Mouse (Mus musculus): ENCODE data around the gene S100a3. TPM values are rescaled to one million over a fixed set of nuclear protein-coding genes. Genes with fewer than 3 reads are reported as not detected.

Gene S100a3
- polyA plus RNA-seq, 1 experiment from 2014 or later, result 1.9 TPM

- Histone ChIP-seq H3K36me3 (no peaks in the 10 kb centered on the region), H3K27ac (replicated peaks) (no peak overlapping the region), H3K9me3 (no peaks in the 10 kb centered on the region), H3K4me3 (no peak overlapping the region), H3K9ac (no peak overlapping the region), H3K27me3 (no peaks in the 10 kb centered on the region), H3K4me1 (replicated peaks) (peaks cover 9% of the 10 kb centered on the region), H3K4me2 (no peak overlapping the region)
- ATAC-seq (ENCODE audit: low read depth), result no peak
- 84% methylated on average over 2 of the region's 2 CpGs for WGBS
These were observed 45.4 kb downstream of the S100a3 start for GRCm38 (mm10) chr3:90605736-90606135.

GRCm38 (mm10) chr3:90606185-90606584 lies 45.8 kb downstream of the S100a3 start:
- Histone ChIP-seq H3K36me3 (no peaks in the 10 kb centered on the region), H3K9me3 (no peaks in the 10 kb centered on the region), H3K9ac (no peak overlapping the region), H3K4me3 (no peak overlapping the region), H3K27ac (replicated peaks) (no peak overlapping the region), H3K27me3 (no peaks in the 10 kb centered on the region), H3K4me2 (no peak overlapping the region), H3K4me1 (replicated peaks) (peaks cover 9% of the 10 kb centered on the region)
- ATAC-seq (ENCODE audit: low read depth), result no peak
- WGBS, result 86% methylated on average over 6 of the region's 6 CpGs

- Histone ChIP-seq H3K9ac (no peak overlapping the region), H3K4me3 (no peak overlapping the region), H3K27ac (replicated peaks) (no peak overlapping the region), H3K9me3 (no peaks in the 10 kb centered on the region), H3K27me3 (no peaks in the 10 kb centered on the region), H3K4me2 (no peak overlapping the region), H3K4me1 (replicated peaks) (peaks cover 9% of the 10 kb centered on the region), H3K36me3 (no peaks in the 10 kb centered on the region)
- WGBS, result 84% methylated on average over 3 of the region's 3 CpGs
- ATAC-seq (ENCODE audit: low read depth), result no peak
These were observed 47.0 kb downstream of the S100a3 start for GRCm38 (mm10) chr3:90607361-90607760.

- no peaks in the 10 kb centered on the region for H3K9me3 ChIP-seq
- no peak for ATAC-seq (ENCODE audit: low read depth)
- no peak within 1 kb of the TSS for H3K4me3 ChIP-seq
- 65% methylated on average over 3 of the region's 3 CpGs for WGBS
- H3K36me3 ChIP-seq, result no peaks in the 10 kb centered on the region
- no peak within 1 kb of the TSS for H3K9ac ChIP-seq
- peaks cover 2% of the 10 kb centered on the region; the same call in 1 of the 2 replicates for H3K27me3 ChIP-seq
- peaks cover 16% of the 10 kb centered on the region for H3K4me1 ChIP-seq (replicated peaks)
- H3K27ac ChIP-seq (replicated peaks), result no peak within 1 kb of the TSS
- H3K4me2 ChIP-seq, result no peak within 1 kb of the TSS
These were observed 47.8 kb downstream of the S100a3 start, which contains the start of gene S100a5 for GRCm38 (mm10) chr3:90608223-90608622. Gene S100a5 (plus strand): TSS chr3:90608523.

GRCm38 (mm10) chr3:90609102-90609501 lies 48.7 kb downstream of the S100a3 start:
- Histone ChIP-seq H3K4me1 (replicated peaks) (peaks cover 17% of the 10 kb centered on the region), H3K9me3 (no peaks in the 10 kb centered on the region), H3K4me3 (no peak overlapping the region), H3K27ac (replicated peaks) (no peak overlapping the region), H3K36me3 (no peaks in the 10 kb centered on the region), H3K4me2 (no peak overlapping the region), H3K27me3 (peaks cover 9% of the 10 kb centered on the region; the same call in 1 of the 2 replicates), H3K9ac (no peak overlapping the region)
- ATAC-seq (ENCODE audit: low read depth), result no peak

- no peak overlapping the region for H3K4me3 ChIP-seq
- no peak for ATAC-seq (ENCODE audit: low read depth)
- WGBS, result 90% methylated on average over 3 of the region's 3 CpGs
- peaks cover 9% of the 10 kb centered on the region; the same call in 1 of the 2 replicates for H3K27me3 ChIP-seq
- no peaks in the 10 kb centered on the region for H3K36me3 ChIP-seq
- H3K9me3 ChIP-seq, result no peaks in the 10 kb centered on the region
- peaks cover 7% of the 10 kb centered on the region for H3K4me1 ChIP-seq (replicated peaks)
- no peak overlapping the region for H3K27ac ChIP-seq (replicated peaks)
- no peak overlapping the region for H3K9ac ChIP-seq
- H3K4me2 ChIP-seq, result no peak overlapping the region
These were observed 51.1 kb downstream of the S100a3 start for GRCm38 (mm10) chr3:90611494-90611893.

- 61% methylated on average over 4 of the region's 4 CpGs for WGBS
These were observed 51.7 kb downstream of the S100a3 start for GRCm38 (mm10) chr3:90612061-90612460.

GRCm38 (mm10) chr3:90612728-90613291 lies 52.4 kb downstream of the S100a3 start, which contains the start of gene S100a6:
Gene S100a6 (plus strand): TSS chr3:90612882.
- no peaks in the 10 kb centered on the region for H3K36me3 ChIP-seq
- peak within 1 kb of the TSS; percentile 61 for H3K4me2 ChIP-seq
- H3K4me1 ChIP-seq (replicated peaks), result peaks cover 7% of the 10 kb centered on the region
- peak; percentile 62 for ATAC-seq (ENCODE audit: low read depth)
- peak within 1 kb of the TSS; percentile 30 for H3K4me3 ChIP-seq
- WGBS, result under 1% methylated on average over 23 of the region's 23 CpGs
- H3K27ac ChIP-seq (replicated peaks), result no peak within 1 kb of the TSS
- H3K27me3 ChIP-seq, result peaks cover 9% of the 10 kb centered on the region; the same call in 1 of the 2 replicates
- no peaks in the 10 kb centered on the region for H3K9me3 ChIP-seq
- peak within 1 kb of the TSS; percentile 55 for H3K9ac ChIP-seq

More at GRCm38 (mm10) chr3:90612061-90612460, 51.7 kb downstream of the S100a3 start:
- H3K27me3 ChIP-seq, result peaks cover 9% of the 10 kb centered on the region; the same call in 1 of the 2 replicates
- H3K9ac ChIP-seq, result no peak overlapping the region
- peaks cover 7% of the 10 kb centered on the region for H3K4me1 ChIP-seq (replicated peaks)
- no peak overlapping the region for H3K4me2 ChIP-seq
- H3K4me3 ChIP-seq, result no peak overlapping the region
- no peaks in the 10 kb centered on the region for H3K9me3 ChIP-seq
- H3K36me3 ChIP-seq, result no peaks in the 10 kb centered on the region
- no peak for ATAC-seq (ENCODE audit: low read depth)
- no peak overlapping the region for H3K27ac ChIP-seq (replicated peaks)

GRCm38 (mm10) chr3:90613461-90614147 lies 53.2 kb downstream of the S100a3 start:
- Histone ChIP-seq H3K36me3 (no peaks in the 10 kb centered on the region), H3K4me1 (replicated peaks) (peaks cover 7% of the 10 kb centered on the region), H3K9ac (no peak overlapping the region), H3K4me3 (peak overlapping the region; percentile 30; the same call in 1 of the 2 replicates), H3K27me3 (peaks cover 9% of the 10 kb centered on the region; the same call in 1 of the 2 replicates), H3K27ac (replicated peaks) (no peak overlapping the region), H3K9me3 (no peaks in the 10 kb centered on the region), H3K4me2 (peak overlapping the region; percentile 61)
- 70% methylated on average over 7 of the region's 7 CpGs for WGBS
- ATAC-seq (ENCODE audit: low read depth), result peak; percentile 16; the same call in 1 of the 2 replicates

GRCm38 (mm10) chr3:90614148-90614530 lies 53.8 kb downstream of the S100a3 start:
- H3K4me3 ChIP-seq, result no peak overlapping the region
- H3K27me3 ChIP-seq, result peaks cover 9% of the 10 kb centered on the region; the same call in 1 of the 2 replicates
- no peak for ATAC-seq (ENCODE audit: low read depth)
- no peak overlapping the region for H3K27ac ChIP-seq (replicated peaks)
- WGBS, result 86% methylated on average over 6 of the region's 6 CpGs
- no peaks in the 10 kb centered on the region for H3K9me3 ChIP-seq
- H3K4me2 ChIP-seq, result no peak overlapping the region
- H3K36me3 ChIP-seq, result no peaks in the 10 kb centered on the region
- no peak overlapping the region for H3K9ac ChIP-seq
- peaks cover 7% of the 10 kb centered on the region for H3K4me1 ChIP-seq (replicated peaks)

GRCm38 (mm10) chr3:90614611-90615251 lies 54.4 kb downstream of the S100a3 start:
- no peak overlapping the region for H3K9ac ChIP-seq
- H3K4me2 ChIP-seq, result no peak overlapping the region
- H3K27ac ChIP-seq (replicated peaks), result no peak overlapping the region
- no peaks in the 10 kb centered on the region for H3K36me3 ChIP-seq
- ATAC-seq (ENCODE audit: low read depth), result no peak
- H3K9me3 ChIP-seq, result no peaks in the 10 kb centered on the region
- H3K4me3 ChIP-seq, result no peak overlapping the region
- peaks cover 7% of the 10 kb centered on the region for H3K4me1 ChIP-seq (replicated peaks)
- WGBS, result 81% methylated on average over 11 of the region's 11 CpGs
- H3K27me3 ChIP-seq, result peaks cover 9% of the 10 kb centered on the region; the same call in 1 of the 2 replicates

- H3K4me1 ChIP-seq (replicated peaks), result peaks cover 7% of the 10 kb centered on the region
- WGBS, result 12% methylated on average over 7 of the region's 7 CpGs
- H3K9ac ChIP-seq, result no peak overlapping the region
- H3K27me3 ChIP-seq, result peaks cover 9% of the 10 kb centered on the region; the same call in 1 of the 2 replicates
- H3K27ac ChIP-seq (replicated peaks), result no peak overlapping the region
- H3K36me3 ChIP-seq, result no peaks in the 10 kb centered on the region
- no peak overlapping the region for H3K4me2 ChIP-seq
- H3K9me3 ChIP-seq, result no peaks in the 10 kb centered on the region
- ATAC-seq (ENCODE audit: low read depth), result peak; percentile 45; the same call in 1 of the 2 replicates
- H3K4me3 ChIP-seq, result no peak overlapping the region
These were observed 55.0 kb downstream of the S100a3 start for GRCm38 (mm10) chr3:90615415-90615814.
